Mouse (Mus musculus) CH12.LX (cell line): ENCODE results near the gene Gba2. TPM values are rescaled to one million over a fixed set of nuclear protein-coding genes. Genes with fewer than 3 reads are reported as not detected.

Experiments
- DNase-seq: peaks from one replicate; pipeline ENCODE4 v3.0.0-alpha.2; 2013; ENCODE audit errors: extremely low read depth
- H3K27ac ChIP-seq: 2 replicates; pipeline ENCODE4 v1.5.1; 2012; ENCODE audit warnings: low read depth, mild to moderate bottlenecking, control low read depth, moderate library complexity; ENCODE audit not compliant: insufficient read depth
- H3K27me3 ChIP-seq: replicated peaks from 2 replicates; pipeline ENCODE3; 2012; ENCODE audit warnings: inconsistent platforms
- H3K36me3 ChIP-seq, 2 experiments: replicated peaks in 1 of 2; 2 replicates each; pipeline versions ENCODE3 to v1.6.1; 2012; ENCODE audit warnings: inconsistent platforms in 1 of 2, low read length in 1 of 2, mild to moderate bottlenecking in 1 of 2, mixed read lengths in 1 of 2, moderate library complexity in 1 of 2; ENCODE audit not compliant: control insufficient read depth in 1 of 2, insufficient read depth in 1 of 2
- H3K4me1 ChIP-seq, 2 experiments: 2 replicates each; pipeline ENCODE4 v1.6.1; 2012; ENCODE audit warnings: inconsistent platforms in 1 of 2, moderate library complexity in 1 of 2; ENCODE audit not compliant: insufficient read depth in 2 of 2, control insufficient read depth in 1 of 2
- H3K4me2 ChIP-seq: 2 replicates; pipeline ENCODE4 v1.6.1; 2012; ENCODE audit warnings: low read depth, mild to moderate bottlenecking, control low read depth; ENCODE audit not compliant: poor library complexity, insufficient read depth, severe bottlenecking
- H3K4me3 ChIP-seq, 3 experiments: fragments of 150-350 bp in 1 of 3; sonication (generic) in 1 of 3; replicated peaks in 1 of 3; 2 replicates each; pipeline versions ENCODE3 to v1.5.1; 2011 to 2012; ENCODE audit warnings: low read depth in 2 of 3, low read length in 2 of 3, mild to moderate bottlenecking in 2 of 3, moderate library complexity in 2 of 3, control low read depth in 1 of 3, improper control_type of control experiment in 1 of 3, inconsistent platforms in 1 of 3, mixed read lengths in 1 of 3; ENCODE audit not compliant: poor library complexity in 1 of 3
- H3K79me2 ChIP-seq: replicated peaks from 2 replicates; pipeline ENCODE4 v1.6.1; 2012; ENCODE audit warnings: mild to moderate bottlenecking, moderate library complexity; ENCODE audit not compliant: control insufficient read depth, poor library complexity, insufficient read depth, severe bottlenecking; ENCODE audit errors: extremely low read depth
- H3K9ac ChIP-seq: 2 replicates; pipeline ENCODE4 v1.6.1; 2012; ENCODE audit warnings: low read depth, mild to moderate bottlenecking, control low read depth, moderate library complexity; ENCODE audit not compliant: insufficient read depth
- H3K9me3 ChIP-seq: replicated peaks from 2 replicates; pipeline ENCODE3; 2012; ENCODE audit warnings: low read length, inconsistent platforms, mixed read lengths
- BHLHE40 ChIP-seq: IDR thresholded peaks from 2 replicates; pipeline ENCODE4 v1.6.1; 2011; ENCODE audit warnings: mild to moderate bottlenecking, low read depth, low read length, improper control_type of control experiment
- ELF1 ChIP-seq: IDR thresholded peaks from 2 replicates; pipeline ENCODE4 v1.6.1; 2014; ENCODE audit warnings: low read depth, mild to moderate bottlenecking, inconsistent platforms, low read length, improper control_type of control experiment
- ETS1 ChIP-seq: conservative IDR thresholded peaks from 2 replicates; pipeline ENCODE4 v1.6.1; 2012; ENCODE audit warnings: low read depth, mild to moderate bottlenecking, inconsistent platforms, low read length, improper control_type of control experiment, moderate library complexity
- GABPA ChIP-seq: IDR thresholded peaks from 2 replicates; pipeline ENCODE4 v1.6.1; 2012; ENCODE audit warnings: low read depth, low read length, improper control_type of control experiment, inconsistent platforms; ENCODE audit not compliant: insufficient replicate concordance
- HCFC1 ChIP-seq: IDR thresholded peaks from 2 replicates; pipeline ENCODE4 v1.6.1; 2012; ENCODE audit warnings: low read depth, mild to moderate bottlenecking, inconsistent platforms, low read length, improper control_type of control experiment
- IRF4 ChIP-seq: IDR thresholded peaks from 2 replicates; pipeline ENCODE4 v1.6.1; 2014; ENCODE audit warnings: low read depth, mild to moderate bottlenecking, inconsistent platforms, low read length, improper control_type of control experiment
- JUN ChIP-seq: IDR thresholded peaks from 2 replicates; pipeline ENCODE4 v1.6.1; 2011; ENCODE audit warnings: low read depth, mild to moderate bottlenecking, low read length, improper control_type of control experiment, moderate library complexity; ENCODE audit not compliant: insufficient read depth
- JUND ChIP-seq: conservative IDR thresholded peaks from 2 replicates; pipeline ENCODE4 v1.6.1; 2011; ENCODE audit warnings: low read depth, low read length, improper control_type of control experiment
- KAT2A ChIP-seq: IDR thresholded peaks from 2 replicates; pipeline ENCODE4 v1.6.1; 2012; ENCODE audit warnings: low read length, improper control_type of control experiment, inconsistent platforms; ENCODE audit not compliant: insufficient replicate concordance
- MAX ChIP-seq: IDR thresholded peaks from 2 replicates; pipeline ENCODE4 v1.6.1; 2011; ENCODE audit warnings: low read length, improper control_type of control experiment
- MAZ ChIP-seq: IDR thresholded peaks from 2 replicates; pipeline ENCODE4 v1.6.1; 2012; ENCODE audit warnings: low read depth, mild to moderate bottlenecking, inconsistent platforms, low read length, improper control_type of control experiment, moderate library complexity
- NELFE ChIP-seq: IDR thresholded peaks from 2 replicates; pipeline ENCODE4 v1.6.1; 2011; ENCODE audit warnings: low read depth, low read length, improper control_type of control experiment
- NRF1 ChIP-seq: IDR thresholded peaks from 2 replicates; pipeline ENCODE4 v1.6.1; 2014; ENCODE audit warnings: low read depth, mild to moderate bottlenecking, inconsistent platforms, low read length, improper control_type of control experiment, moderate library complexity
- POLR2A ChIP-seq: IDR thresholded peaks from 2 replicates; pipeline ENCODE4 v1.6.1; 2011; ENCODE audit warnings: low read depth, mild to moderate bottlenecking, improper control_type of control experiment, low read length
- POLR2AphosphoS2 ChIP-seq: IDR thresholded peaks from 2 replicates; pipeline ENCODE4 v1.6.1; 2011; ENCODE audit warnings: low read depth, low read length, improper control_type of control experiment
- RAD21 ChIP-seq: IDR thresholded peaks from 2 replicates; pipeline ENCODE4 v1.6.1; 2011; ENCODE audit warnings: low read depth, mild to moderate bottlenecking, low read length, improper control_type of control experiment, moderate library complexity
- RCOR1 ChIP-seq: conservative IDR thresholded peaks from 2 replicates; pipeline ENCODE4 v1.6.1; 2012; ENCODE audit warnings: low read depth, mild to moderate bottlenecking, inconsistent platforms, low read length, improper control_type of control experiment
- SMC3 ChIP-seq: IDR thresholded peaks from 2 replicates; pipeline ENCODE4 v1.6.1; 2011; ENCODE audit warnings: low read depth, low read length, improper control_type of control experiment
- TBP ChIP-seq: conservative IDR thresholded peaks from 2 replicates; pipeline ENCODE4 v1.6.1; 2011; ENCODE audit warnings: low read depth, low read length, improper control_type of control experiment
- UBTF ChIP-seq: IDR thresholded peaks from 2 replicates; pipeline ENCODE4 v1.6.1; 2012; ENCODE audit warnings: low read depth, mild to moderate bottlenecking, inconsistent platforms, low read length, improper control_type of control experiment, moderate library complexity
- USF1 ChIP-seq: IDR thresholded peaks from 2 replicates; pipeline ENCODE4 v1.6.1; 2014; ENCODE audit warnings: low read depth, mild to moderate bottlenecking, inconsistent platforms, low read length, improper control_type of control experiment
- USF2 ChIP-seq: conservative IDR thresholded peaks from 2 replicates; pipeline ENCODE4 v1.6.1; 2011; ENCODE audit warnings: low read depth, low read length, improper control_type of control experiment
- ZC3H11A ChIP-seq: IDR thresholded peaks from 2 replicates; pipeline ENCODE4 v1.6.1; 2012; ENCODE audit warnings: low read depth, mild to moderate bottlenecking, inconsistent platforms, low read length, improper control_type of control experiment
- ZMIZ1 ChIP-seq: IDR thresholded peaks from 2 replicates; pipeline ENCODE4 v1.6.1; 2012; ENCODE audit warnings: low read depth, mild to moderate bottlenecking, inconsistent platforms, low read length, improper control_type of control experiment
- ZNF384 ChIP-seq: IDR thresholded peaks from 2 replicates; pipeline ENCODE4 v1.6.1; 2012; ENCODE audit warnings: low read depth, low read length, improper control_type of control experiment, inconsistent platforms
- dilution Hi-C: fragments of 300-500 bp; cut with MboI; formaldehyde crosslinking; loops from 2 replicates; pipeline ENCODE4 v1.14.3; 2020; ENCODE audit warnings: low sequenced_read_pairs; ENCODE audit not compliant: extremely low pct_unique_long_range_greater_than_20kb, extremely low pct_ligation_motif_present
- in situ Hi-C: fragments of 300-500 bp; cut with MboI; formaldehyde crosslinking; loops from 3 replicates; pipeline ENCODE4 v1.14.3; 2019; ENCODE audit warnings: low sequenced_read_pairs, low pct_ligation_motif_present, low pct_unique_long_range_greater_than_20kb, mixed read lengths
- polyA plus RNA-seq: library from polyadenylated mRNA; unstranded; fragments of >175 nt; gene quantifications from 2 replicates; pipeline ENCODE4 v1.2.1, GENCODE M21; 2012; ENCODE audit warnings: low read depth; ENCODE audit not compliant: insufficient read length
- total RNA-seq, 2 experiments: library from RNA; depleted of rRNA; stranded (reverse); fragments of 300-350 nt in 1 of 2; fragments of >200 nt in 1 of 2; gene quantifications; 2 replicates each; pipeline ENCODE4 v1.2.3; 2012 to 2014

The Gba2 gene
- total and polyA plus RNA-seq, 3 experiments, result 3.2 to 11.2 (median 4.1) TPM

GRCm38 (mm10) chr4:43564231-43564630, 14.4 kb downstream of the Gba2 start:
- H3K9me3 ChIP-seq, result no peaks in the 10 kb centered on the region
- no peak for TF ChIP-seq NRF1
- no peak for TF ChIP-seq JUND
- TF ChIP-seq BHLHE40, result no peak
- TF ChIP-seq ETS1, result no peak
- no peak for TF ChIP-seq MAZ
- no peak for TF ChIP-seq KAT2A
- TF ChIP-seq POLR2AphosphoS2, result no peak
- TF ChIP-seq ZC3H11A, result no peak
- TF ChIP-seq POLR2A, result no peak
- TF ChIP-seq ELF1, result no peak
- no peak for TF ChIP-seq USF2
- TF ChIP-seq ZMIZ1, result no peak
- TF ChIP-seq ZNF384, result no peak
- no peak for TF ChIP-seq SMC3
- no peak for TF ChIP-seq RAD21
- H3K36me3 ChIP-seq, result peaks cover 42 to 57% of the 10 kb centered on the region in 2 experiments
- in situ Hi-C loops (loop anchor here (25.0 kb wide), 1 partner anchor 552 kb away; the partner anchor contains the start of genes Fancg and Vcp), dilution Hi-C loops (no loop called here)
- peaks cover 3 to 26% of the 10 kb centered on the region in 2 experiments for H3K4me1 ChIP-seq
- H3K4me2 ChIP-seq, result no peak overlapping the region
- H3K4me3 ChIP-seq, result no peak overlapping the region
- no peaks in the 10 kb centered on the region for H3K27me3 ChIP-seq
- no peak overlapping the region for H3K27ac ChIP-seq
- no peak for DNase-seq
- H3K9ac ChIP-seq, result no peak overlapping the region
- H3K79me2 ChIP-seq, result peaks cover 24% of the 10 kb centered on the region

DNA sequence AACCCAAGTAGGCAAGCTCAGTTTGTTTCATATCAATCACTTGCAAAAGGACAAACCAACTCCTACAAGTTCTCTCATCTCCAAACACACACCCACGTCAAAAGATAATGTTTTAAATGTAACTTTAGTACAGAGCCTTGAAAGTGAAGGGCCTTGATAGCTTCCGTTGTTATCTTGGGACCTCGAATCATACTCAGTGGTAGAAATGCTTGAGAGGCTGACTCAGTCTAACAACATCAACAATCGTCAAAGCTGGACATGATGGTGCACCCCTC, 15.1 kb downstream of the Gba2 start:
- H3K36me3 ChIP-seq, result peaks cover 35 to 50% of the 10 kb centered on the region in 2 experiments
- no peak for TF ChIP-seq SMC3
- TF ChIP-seq JUND, result no peak
- TF ChIP-seq MAX, result no peak
- TF ChIP-seq POLR2A, result no peak
- TF ChIP-seq ZMIZ1, result no peak
- TF ChIP-seq IRF4, result no peak
- TF ChIP-seq KAT2A, result no peak
- TF ChIP-seq NELFE, result no peak
- no peak for TF ChIP-seq HCFC1
- TF ChIP-seq JUN, result no peak
- no peak for TF ChIP-seq UBTF
- no peak for TF ChIP-seq USF1
- TF ChIP-seq BHLHE40, result no peak
- no peak for TF ChIP-seq TBP
- TF ChIP-seq GABPA, result no peak
- TF ChIP-seq ELF1, result no peak
- TF ChIP-seq NRF1, result no peak
- no peak for TF ChIP-seq ETS1
- TF ChIP-seq RCOR1, result no peak
- no peak for TF ChIP-seq MAZ
- TF ChIP-seq, all 38 proteins: peak for 0
- Histone ChIP-seq H3K27me3 (no peaks in the 10 kb centered on the region), H3K4me2 (peak overlapping the region; percentile 81), H3K4me3 (peak overlapping the region in 1 of 3 experiments; percentile 85), H3K79me2 (peaks cover 31% of the 10 kb centered on the region), H3K9ac (no peak overlapping the region), H3K9me3 (no peaks in the 10 kb centered on the region), H3K4me1 (peaks cover 7 to 33% of the 10 kb centered on the region in 2 experiments), H3K27ac (no peak overlapping the region)
- in situ Hi-C loops, result loop anchor here (25.0 kb wide), 1 partner anchor 551 kb away; the partner anchor contains the start of genes Fancg and Vcp
- DNase-seq, result no peak
- dilution Hi-C loops, result no loop called here
